Mouse (Mus musculus): ENCODE results near the gene Unc5a. TPM values are rescaled to one million over a fixed set of nuclear protein-coding genes. Genes with fewer than 3 reads are reported as not detected.

Gene Unc5a
- total and polyA plus RNA-seq, 2 experiments: 0.46 to 1.6 TPM

GRCm38 (mm10) chr13:54983001-54983400 lies 33.8 kb downstream of the Unc5a start:
- WGBS: 68% methylated on average over 8 of the region's 8 CpGs
- TF ChIP-seq CTCF (IDR thresholded peaks at IDR 0.05; ENCODE audit: low read depth, low read length) (no peak), POLR2A (IDR thresholded peaks at IDR 0.05; ENCODE audit: extremely low read depth, insufficient read depth, low read length) (no peak)
- H3K4me3 ChIP-seq (ENCODE audit: insufficient read depth, low read depth, low read length): no peak overlapping the region
- H3K9ac ChIP-seq (ENCODE audit: low read depth, low read length): no peak overlapping the region
- DNase-seq (ENCODE audit: extremely low read depth, low read depth, low spot score): no peak
- no peaks in the 10 kb centered on the region for H3K27me3 ChIP-seq (ENCODE audit: control insufficient read depth, insufficient read depth, low read length)
- no peaks in the 10 kb centered on the region for H3K36me3 ChIP-seq (ENCODE audit: control insufficient read depth, insufficient read depth, low read length)
- no peak overlapping the region for H3K27ac ChIP-seq (replicated peaks; ENCODE audit: insufficient read depth, low read depth, low read length)
- H3K4me1 ChIP-seq (ENCODE audit: control insufficient read depth, insufficient read depth, low read length): no peaks in the 10 kb centered on the region
- no peaks in the 10 kb centered on the region for H3K79me2 ChIP-seq (ENCODE audit: control insufficient read depth, insufficient read depth, low read length)

- WGBS: 77% methylated on average over 2 of the region's 2 CpGs
- no peak overlapping the region for H3K27ac ChIP-seq (replicated peaks; ENCODE audit: insufficient read depth, low read depth, low read length)
- no peaks in the 10 kb centered on the region for H3K27me3 ChIP-seq (ENCODE audit: control insufficient read depth, insufficient read depth, low read length)
- H3K36me3 ChIP-seq (ENCODE audit: control insufficient read depth, insufficient read depth, low read length): no peaks in the 10 kb centered on the region
- no peak overlapping the region for H3K9ac ChIP-seq (ENCODE audit: low read depth, low read length)
- TF ChIP-seq POLR2A (IDR thresholded peaks at IDR 0.05; ENCODE audit: extremely low read depth, insufficient read depth, low read length) (no peak), CTCF (IDR thresholded peaks at IDR 0.05; ENCODE audit: low read depth, low read length) (peak; percentile 23; the same call in 1 of the 2 replicates)
- H3K4me1 ChIP-seq (ENCODE audit: control insufficient read depth, insufficient read depth, low read length): no peaks in the 10 kb centered on the region
- no peak overlapping the region for H3K4me3 ChIP-seq (ENCODE audit: insufficient read depth, low read depth, low read length)
- no peak for DNase-seq (ENCODE audit: extremely low read depth, low read depth, low spot score)
- H3K79me2 ChIP-seq (ENCODE audit: control insufficient read depth, insufficient read depth, low read length): no peaks in the 10 kb centered on the region
Observed at GRCm38 (mm10) chr13:54983614-54984013, 34.4 kb downstream of the Unc5a start.

DNA sequence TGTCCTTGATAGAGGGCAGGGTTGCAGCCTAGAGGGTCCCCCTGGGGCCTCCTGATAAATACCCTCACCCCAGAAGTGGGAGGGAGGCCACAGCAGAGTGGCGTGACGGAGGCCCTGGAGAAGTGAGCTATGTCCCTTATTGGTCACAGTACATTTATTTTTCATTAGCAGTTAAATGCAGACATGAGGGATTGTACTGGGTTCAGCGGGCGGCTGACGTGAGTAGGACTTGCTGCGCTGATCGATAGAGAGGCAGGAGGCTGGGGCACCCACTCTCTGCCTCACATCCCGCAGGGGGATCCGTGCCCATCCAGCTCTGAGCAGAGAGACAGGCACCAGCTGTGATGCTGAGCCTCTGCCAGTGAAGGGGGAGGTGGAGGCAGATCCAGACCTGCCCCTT lies 38.2 kb downstream of the Unc5a start:
- H3K36me3 ChIP-seq (ENCODE audit: control insufficient read depth, insufficient read depth, low read length): no peaks in the 10 kb centered on the region
- TF ChIP-seq POLR2A (IDR thresholded peaks at IDR 0.05; ENCODE audit: extremely low read depth, insufficient read depth, low read length): no peak
- TF ChIP-seq CTCF (IDR thresholded peaks at IDR 0.05; ENCODE audit: low read depth, low read length): no peak
- no peaks in the 10 kb centered on the region for H3K79me2 ChIP-seq (ENCODE audit: control insufficient read depth, insufficient read depth, low read length)
- 88% methylated on average over 9 of the region's 9 CpGs for WGBS
- H3K27ac ChIP-seq (replicated peaks; ENCODE audit: insufficient read depth, low read depth, low read length): no peak overlapping the region
- H3K4me1 ChIP-seq (ENCODE audit: control insufficient read depth, insufficient read depth, low read length): no peaks in the 10 kb centered on the region
- no peak overlapping the region for H3K9ac ChIP-seq (ENCODE audit: low read depth, low read length)
- no peak overlapping the region for H3K4me3 ChIP-seq (ENCODE audit: insufficient read depth, low read depth, low read length)
- DNase-seq (ENCODE audit: extremely low read depth, low read depth, low spot score): no peak
- H3K27me3 ChIP-seq (ENCODE audit: control insufficient read depth, insufficient read depth, low read length): no peaks in the 10 kb centered on the region

- Histone ChIP-seq H3K9ac (ENCODE audit: low read depth, low read length) (no peak overlapping the region), H3K4me1 (ENCODE audit: control insufficient read depth, insufficient read depth, low read length) (no peaks in the 10 kb centered on the region), H3K27me3 (ENCODE audit: control insufficient read depth, insufficient read depth, low read length) (no peaks in the 10 kb centered on the region), H3K36me3 (ENCODE audit: control insufficient read depth, insufficient read depth, low read length) (no peaks in the 10 kb centered on the region), H3K79me2 (ENCODE audit: control insufficient read depth, insufficient read depth, low read length) (no peaks in the 10 kb centered on the region), H3K27ac (replicated peaks; ENCODE audit: insufficient read depth, low read depth, low read length) (no peak overlapping the region), H3K4me3 (ENCODE audit: insufficient read depth, low read depth, low read length) (no peak overlapping the region)
- WGBS: 39% methylated on average over 7 of the region's 7 CpGs
- no peak for DNase-seq (ENCODE audit: extremely low read depth, low read depth, low spot score)
- no peak for TF ChIP-seq POLR2A (IDR thresholded peaks at IDR 0.05; ENCODE audit: extremely low read depth, insufficient read depth, low read length)
- no peak for TF ChIP-seq CTCF (IDR thresholded peaks at IDR 0.05; ENCODE audit: low read depth, low read length)
Observed at GRCm38 (mm10) chr13:54988181-54988760, 39.1 kb downstream of the Unc5a start.

- H3K4me1 ChIP-seq (ENCODE audit: control insufficient read depth, insufficient read depth, low read length): no peaks in the 10 kb centered on the region; the same call in 1 of the 2 replicates
- H3K27me3 ChIP-seq (ENCODE audit: control insufficient read depth, insufficient read depth, low read length): no peaks in the 10 kb centered on the region
- H3K27ac ChIP-seq (replicated peaks; ENCODE audit: insufficient read depth, low read depth, low read length): no peak overlapping the region
- no peak overlapping the region for H3K4me3 ChIP-seq (ENCODE audit: insufficient read depth, low read depth, low read length)
- DNase-seq (ENCODE audit: extremely low read depth, low read depth, low spot score): no peak
- 87% methylated on average over 7 of the region's 7 CpGs for WGBS
- no peaks in the 10 kb centered on the region for H3K36me3 ChIP-seq (ENCODE audit: control insufficient read depth, insufficient read depth, low read length)
- TF ChIP-seq CTCF (IDR thresholded peaks at IDR 0.05; ENCODE audit: low read depth, low read length) (no peak), POLR2A (IDR thresholded peaks at IDR 0.05; ENCODE audit: extremely low read depth, insufficient read depth, low read length) (no peak)
- H3K9ac ChIP-seq (ENCODE audit: low read depth, low read length): no peak overlapping the region
- H3K79me2 ChIP-seq (ENCODE audit: control insufficient read depth, insufficient read depth, low read length): no peaks in the 10 kb centered on the region
Observed at GRCm38 (mm10) chr13:54992215-54992614, 43.0 kb downstream of the Unc5a start.

GRCm38 (mm10) chr13:54994576-54994975 lies 45.4 kb downstream of the Unc5a start:
- Histone ChIP-seq H3K4me3 (ENCODE audit: insufficient read depth, low read depth, low read length) (no peak overlapping the region), H3K27ac (replicated peaks; ENCODE audit: insufficient read depth, low read depth, low read length) (no peak overlapping the region), H3K9ac (ENCODE audit: low read depth, low read length) (no peak overlapping the region), H3K27me3 (ENCODE audit: control insufficient read depth, insufficient read depth, low read length) (no peaks in the 10 kb centered on the region), H3K4me1 (ENCODE audit: control insufficient read depth, insufficient read depth, low read length) (no peaks in the 10 kb centered on the region; the same call in 1 of the 2 replicates), H3K79me2 (ENCODE audit: control insufficient read depth, insufficient read depth, low read length) (no peaks in the 10 kb centered on the region), H3K36me3 (ENCODE audit: control insufficient read depth, insufficient read depth, low read length) (no peaks in the 10 kb centered on the region)
- no peak for DNase-seq (ENCODE audit: extremely low read depth, low read depth, low spot score)
- TF ChIP-seq CTCF (IDR thresholded peaks at IDR 0.05; ENCODE audit: low read depth, low read length): no peak
- TF ChIP-seq POLR2A (IDR thresholded peaks at IDR 0.05; ENCODE audit: extremely low read depth, insufficient read depth, low read length): no peak
- 17% methylated on average over 4 of the region's 4 CpGs for WGBS
